Mouse (Mus musculus): ENCODE results near the gene Gm1604a. TPM values are rescaled to one million over a fixed set of nuclear protein-coding genes. Genes with fewer than 3 reads are reported as not detected.

Gene Gm1604a
- polyA plus RNA-seq, 1 experiment from 2014 or later: 0.30 TPM

Other genes with a start within 250 kb of the Gm1604a start
- gene Ezr, start 242.8 kb upstream of the Gm1604a start, polyA plus RNA-seq (2015; fragmentation: Nextera tagmentation; extraction: Ambion mirVana): 55.2 and 65.7 TPM in 2 replicates
- 56.3 and 57.6 TPM in 2 replicates for gene Rsph3b, start 76.9 kb upstream of the Gm1604a start, polyA plus RNA-seq (2015; fragmentation: Nextera tagmentation; extraction: Ambion mirVana)
- 50.6 and 53.7 TPM in 2 replicates for gene Tagap1, start 64.4 kb upstream of the Gm1604a start, polyA plus RNA-seq (2015; fragmentation: Nextera tagmentation; extraction: Ambion mirVana)
- 107 and 116 TPM in 2 replicates for gene Rnaset2b, start 54.9 kb upstream of the Gm1604a start, polyA plus RNA-seq (2015; fragmentation: Nextera tagmentation; extraction: Ambion mirVana)
- 0.19 and 0.38 TPM in 2 replicates for gene Gm49721, start 46.7 kb upstream of the Gm1604a start, polyA plus RNA-seq (2015; fragmentation: Nextera tagmentation; extraction: Ambion mirVana)
- gene Rps6ka2, start 144.5 kb downstream of the Gm1604a start, polyA plus RNA-seq (2015; fragmentation: Nextera tagmentation; extraction: Ambion mirVana): 21.9 and 22.5 TPM in 2 replicates